Mouse (Mus musculus): ENCODE data around the gene Clgn. TPM values are rescaled to one million over a fixed set of nuclear protein-coding genes. Genes with fewer than 3 reads are reported as not detected.
"Not testable (repeated sequence)": the region's sequence is repeated elsewhere in the genome, so short reads cannot be mapped to it uniquely, and the experiment has no call there.

Clgn gene
- total RNA-seq, 2 experiments from 2014 or later: 7.9 to 8.1 TPM

DNA sequence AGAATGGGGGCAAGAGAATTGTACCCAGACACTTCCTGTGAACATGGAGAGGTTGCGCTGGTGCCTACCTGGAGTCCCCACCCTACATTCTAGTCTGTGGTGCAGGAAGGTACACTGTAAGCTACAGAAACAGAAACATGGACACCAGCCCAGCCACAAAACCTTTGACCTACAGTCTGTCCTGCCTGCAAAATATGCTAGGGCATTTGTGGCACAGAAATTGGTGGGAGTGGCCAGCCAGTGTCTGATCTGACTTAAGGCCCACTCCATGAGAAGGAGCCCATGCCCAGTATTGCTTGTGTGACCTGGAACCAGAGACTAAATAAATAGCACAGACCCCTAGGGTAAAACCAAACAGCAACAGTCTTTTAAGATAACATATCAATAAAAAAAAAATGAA lies 31.7 kb downstream of the Clgn start:
- no peak for DNase-seq (ENCODE audit: low spot score in 2 of 2)

- DNase-seq (ENCODE audit: low spot score in 2 of 2): no peak
These were observed 33.6 kb downstream of the Clgn start for GRCm38 (mm10) chr8:83423032-83423825.

- no peak for DNase-seq (ENCODE audit: low spot score in 2 of 2)
These were observed 35.5 kb downstream of the Clgn start for GRCm38 (mm10) chr8:83425202-83425601.

GRCm38 (mm10) chr8:83426104-83426759 lies 36.6 kb downstream of the Clgn start:
- no peak for DNase-seq (ENCODE audit: low spot score in 2 of 2)

DNA sequence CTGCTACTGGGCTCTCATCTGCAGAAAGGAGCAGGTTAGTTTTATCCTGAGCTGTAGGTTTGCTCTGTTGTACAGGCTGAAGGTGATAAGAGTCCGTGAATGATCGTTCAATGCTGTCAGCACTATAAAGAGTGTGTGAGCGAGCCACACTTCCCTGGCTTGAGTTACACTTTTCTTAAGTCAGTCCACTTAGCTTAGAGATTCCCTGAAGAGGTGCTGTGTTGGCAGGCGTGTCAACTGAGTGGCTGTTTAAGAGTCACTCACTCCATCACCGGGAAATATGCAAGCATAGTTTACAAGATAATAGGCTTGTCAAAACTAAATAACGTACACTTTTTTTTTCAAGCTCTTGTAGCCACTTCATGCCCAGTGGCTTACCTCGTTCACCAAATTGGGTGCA lies 37.3 kb downstream of the Clgn start:
- no peak for DNase-seq (ENCODE audit: low spot score in 2 of 2)

GRCm38 (mm10) chr8:83428621-83429020 lies 39.0 kb downstream of the Clgn start:
- DNase-seq (ENCODE audit: low spot score in 2 of 2): not testable (repeated sequence)

GRCm38 (mm10) chr8:83429071-83429524 lies 39.4 kb downstream of the Clgn start:
- peak in 1 of 2 experiments; percentile 41 for DNase-seq (ENCODE audit: low spot score in 2 of 2)

GRCm38 (mm10) chr8:83437077-83437476 lies 47.4 kb downstream of the Clgn start:
- DNase-seq (ENCODE audit: low spot score in 2 of 2): no peak

DNA sequence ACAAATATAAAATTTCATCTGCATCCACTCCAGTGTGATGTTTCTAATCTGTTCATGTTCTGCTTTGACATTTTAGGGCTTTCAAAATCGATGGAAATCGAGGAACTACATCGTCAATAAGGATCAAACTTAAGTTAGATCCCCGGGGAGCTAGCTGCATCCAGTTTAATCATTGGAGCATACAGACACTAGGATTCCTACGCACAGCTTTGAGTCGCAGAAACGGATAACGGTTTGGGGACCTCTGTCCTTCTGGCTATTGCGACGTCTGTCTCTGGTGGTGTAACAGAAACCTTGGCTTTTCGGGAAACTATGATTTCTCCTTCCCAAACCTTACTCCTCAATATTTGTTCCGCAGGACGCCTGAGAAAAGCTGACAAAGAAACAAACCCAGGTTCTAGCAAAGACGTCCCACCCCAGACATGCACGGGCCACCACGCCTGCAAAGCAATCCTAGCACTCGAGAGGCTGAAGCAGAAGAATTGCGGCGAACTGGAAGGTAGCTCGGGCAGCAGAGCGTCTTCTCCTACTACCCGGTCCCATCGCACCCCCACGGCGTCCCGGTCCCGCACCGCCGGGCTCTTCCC lies 52.1 kb downstream of the Clgn start:
- peak in 1 of 2 experiments; percentile 45 for DNase-seq (ENCODE audit: low spot score in 2 of 2)

DNA sequence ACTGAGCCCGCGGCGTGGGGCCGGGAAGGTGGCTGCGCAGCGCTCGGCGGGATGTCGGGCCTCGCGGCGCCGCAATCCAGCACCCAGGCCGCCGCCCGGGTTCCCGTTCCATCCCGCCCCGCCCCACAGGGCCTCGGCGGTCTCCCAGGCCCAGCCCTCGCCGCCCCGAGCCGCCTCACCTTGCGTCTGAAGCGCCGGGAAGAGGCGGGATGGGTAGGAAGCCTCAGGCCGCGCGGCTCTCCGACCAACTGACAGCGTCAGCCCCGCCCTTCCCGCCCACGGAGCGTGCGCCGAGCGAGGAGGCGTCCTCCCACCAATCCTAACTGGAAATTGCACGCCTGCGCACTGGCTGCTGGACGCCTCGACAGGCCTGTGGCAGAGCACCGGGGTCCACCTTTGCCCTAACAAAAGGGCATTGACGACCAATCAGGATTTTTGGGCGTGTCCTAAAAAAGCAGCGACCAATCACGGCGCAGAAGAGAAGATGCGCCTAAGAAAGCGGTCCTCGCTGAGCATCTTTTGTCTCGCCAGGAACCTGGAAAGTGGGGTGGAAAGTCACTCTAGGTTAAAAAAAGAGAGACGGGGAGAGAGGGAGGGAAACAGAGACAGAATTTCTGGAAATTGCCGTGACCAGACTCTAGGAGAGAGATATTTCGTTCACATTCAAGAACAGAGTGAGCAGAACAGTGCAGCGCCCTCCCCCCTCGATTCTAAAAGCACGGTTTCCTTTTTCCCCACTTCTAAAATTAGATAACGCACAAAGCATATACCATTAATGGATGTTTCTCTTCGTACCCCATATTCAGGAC lies 52.8 kb downstream of the Clgn start:
- peak; percentile 95 to 96 for DNase-seq (ENCODE audit: low spot score in 2 of 2)

DNA sequence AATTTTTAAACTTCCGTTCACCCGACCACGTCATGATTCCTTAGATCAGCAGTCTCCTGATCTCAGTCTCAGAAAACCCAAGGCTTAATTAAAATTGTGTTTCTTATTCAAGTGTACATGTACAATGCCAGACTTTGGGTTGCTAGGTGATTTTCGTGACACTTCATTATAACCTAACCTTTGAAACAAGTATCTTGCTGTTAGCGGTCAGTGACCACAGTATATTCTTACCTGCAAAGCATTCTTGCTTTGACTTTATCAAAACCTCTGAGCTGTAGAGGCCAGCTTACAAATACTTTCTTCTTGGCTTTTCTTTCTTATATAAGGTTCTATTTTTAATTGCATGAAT lies 53.4 kb downstream of the Clgn start:
- DNase-seq (ENCODE audit: low spot score in 2 of 2): peak in 1 of 2 experiments; percentile 11

- DNase-seq (ENCODE audit: low spot score in 2 of 2): no peak
These were observed 60.3 kb downstream of the Clgn start for GRCm38 (mm10) chr8:83449960-83450359.

GRCm38 (mm10) chr8:83451056-83451455 lies 61.4 kb downstream of the Clgn start:
- DNase-seq (ENCODE audit: low spot score in 2 of 2): no peak

- no peak for DNase-seq (ENCODE audit: low spot score in 2 of 2)
These were observed 67.5 kb downstream of the Clgn start for GRCm38 (mm10) chr8:83457121-83457520.

GRCm38 (mm10) chr8:83458222-83458621 lies 68.6 kb downstream of the Clgn start, which contains the start of gene Scoc:
TSS of gene Scoc (minus strand) at chr8:83458391.
- no peak for DNase-seq (ENCODE audit: low spot score in 2 of 2)

DNA sequence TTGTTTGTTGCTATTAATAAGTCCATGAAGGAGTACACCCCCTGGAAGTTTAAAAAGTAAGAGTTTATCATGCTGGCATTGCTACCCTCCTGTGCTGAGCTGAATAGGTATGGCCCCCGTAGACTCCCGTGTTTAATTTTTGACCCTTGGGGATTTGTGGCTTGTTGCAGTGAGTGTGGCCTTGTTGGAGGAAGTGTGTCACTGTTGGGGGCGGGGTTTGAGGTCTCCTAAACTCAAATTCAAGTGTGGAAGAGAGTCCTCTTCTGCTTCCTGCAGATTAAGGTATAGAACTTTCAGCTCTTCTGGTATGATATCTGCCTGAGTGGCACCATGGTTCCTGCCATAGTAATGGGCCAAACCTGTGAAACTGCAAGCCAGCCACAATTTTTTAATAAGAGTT lies 69.9 kb downstream of the Clgn start:
- DNase-seq (ENCODE audit: low spot score in 2 of 2): no peak

Other genes starting within 250 kb of the Clgn start
- 10 to 100 TPM; 61.2 to 65.3 TPM for gene Tbc1d9, start 224.5 kb upstream of the Clgn start, total RNA-seq (2021)
- gene Gm10645, start 223.7 kb upstream of the Clgn start, total RNA-seq (2021): 1 to 10 TPM in 1 of 2 experiments, under 1 TPM in 1; 0.79 to 1.4 TPM
- gene Ucp1, start 99.5 kb upstream of the Clgn start, total RNA-seq (2021): not detected
- gene Elmod2, start 57.4 kb upstream of the Clgn start, total RNA-seq (2021): 10 to 100 TPM; 13.7 to 13.9 TPM
- gene Mgat4d, start 41.4 kb upstream of the Clgn start, total RNA-seq (2021): not detected
- gene Scoc, start 68.5 kb downstream of the Clgn start, total RNA-seq (2021): 100 to 1,000 TPM; 221 to 233 TPM
- gene Olfr370, start 145.9 kb downstream of the Clgn start, total RNA-seq (2021): not detected
- gene Ndufb7, start 176.8 kb downstream of the Clgn start, total RNA-seq (2021): 100 to 1,000 TPM; 161 to 162 TPM
- gene Tecr, start 218.1 kb downstream of the Clgn start, total RNA-seq (2021): 100 to 1,000 TPM; 550 to 556 TPM
- 10 to 100 TPM; 53.6 to 58.1 TPM for gene Dnajb1, start 218.3 kb downstream of the Clgn start, total RNA-seq (2021)